ENCODE assay signal across 13 mouse cellular contexts in the genomic region with DNA sequence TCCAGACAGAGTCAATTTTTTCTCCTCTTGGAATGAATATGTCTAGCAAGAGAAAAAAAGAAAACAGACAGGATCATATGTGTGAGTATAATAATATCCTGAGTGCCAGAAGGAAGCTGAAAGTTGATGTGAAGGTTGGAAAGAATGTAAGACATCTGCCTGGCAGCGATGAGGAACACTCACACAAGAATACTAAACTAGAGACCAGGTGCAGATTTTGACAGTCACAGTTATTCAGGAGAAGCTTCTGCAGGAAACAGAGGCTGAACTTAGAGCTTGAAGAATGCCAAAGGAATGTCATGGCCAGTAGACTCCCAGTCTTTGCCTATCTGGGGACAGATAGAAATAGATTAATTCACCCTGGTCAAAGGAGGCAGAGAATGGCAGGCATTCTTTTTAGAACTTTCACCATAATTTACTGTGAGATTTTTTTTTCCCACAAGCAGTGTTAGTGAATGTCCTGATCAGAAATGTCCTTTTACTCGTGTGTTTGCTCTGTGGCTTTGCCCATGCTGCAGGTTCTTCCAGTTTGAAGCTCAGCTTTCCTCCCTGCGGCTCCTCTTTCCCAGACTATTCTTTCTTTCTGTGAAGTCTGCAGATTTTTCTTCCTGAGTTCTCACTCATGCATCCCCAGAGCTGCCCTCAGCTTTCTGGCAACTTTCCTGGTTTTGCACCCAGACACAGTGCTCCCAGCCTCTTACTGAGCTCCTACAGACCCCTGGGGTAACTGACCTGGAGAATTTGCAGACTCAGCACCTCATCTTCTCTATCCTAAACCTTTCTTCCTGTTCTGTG.
DNase-seq lines count a peak whose midpoint lies in the region; ATAC-seq and TF ChIP-seq lines count a peak whose summit lies in the region.
"Had no signal": no experiment of that assay in that cellular context is flagged by ENCODE, and none has a peak within 500 bp of the region (broad histone marks: within the 10 kb centered on the region; RNA-seq: fewer than 3 reads in every experiment).

No protein-coding gene starts in this region.

- no peak overlapping the region for H3K4me3 ChIP-seq in kidney, embryonic 14.5 days (ENCODE audit: low read length)
- no peak overlapping the region for H3K4me3 ChIP-seq in embryonic fibroblast, embryonic 13.5 days (ENCODE audit: insufficient read depth, low read length)
- no peak overlapping the region for H3K4me3 ChIP-seq in liver, embryonic 12.5 days
- H3K4me3 ChIP-seq: heart, adult 2 months; hindbrain, embryonic 15.5 days; neural tube, embryonic 12.5 days had no signal

- no peaks in the 10 kb centered on the region for H3K4me1 ChIP-seq in kidney, embryonic 14.5 days (ENCODE audit: control insufficient read depth, insufficient read depth, low read length)
- H3K4me1 ChIP-seq in embryonic fibroblast, embryonic 13.5 days (ENCODE audit: control insufficient read depth, insufficient read depth, low read length), result peaks cover 2% of the 10 kb centered on the region; the same call in 1 of the 2 replicates
- H3K4me1 ChIP-seq in liver, embryonic 12.5 days, result no peaks in the 10 kb centered on the region
- H3K4me1 ChIP-seq: hindbrain, embryonic 15.5 days; neural tube, embryonic 12.5 days had no signal

- no peak for TF ChIP-seq CTCF in embryonic fibroblast, embryonic 13.5 days (IDR thresholded peaks at IDR 0.05; ENCODE audit: borderline replicate concordance, insufficient read depth, low read length)

- intact Hi-C loops in left cerebral cortex, postnatal 25 days (cut with DNase I), result no loop called here

- no peak overlapping the region for H3K27ac ChIP-seq in kidney, embryonic 14.5 days (ENCODE audit: low read depth, low read length)
- peak overlapping the region; percentile 86 for H3K27ac ChIP-seq in embryonic fibroblast, embryonic 13.5 days (ENCODE audit: insufficient read depth, low read length)
- H3K27ac ChIP-seq in liver, embryonic 12.5 days, result no peak overlapping the region
- H3K27ac ChIP-seq: heart, adult 2 months; hindbrain, embryonic 15.5 days; neural tube, embryonic 12.5 days had no signal

- no peak overlapping the region for H3K9ac ChIP-seq in kidney, embryonic 14.5 days (ENCODE audit: low read depth, low read length)
- no peak overlapping the region for H3K9ac ChIP-seq in liver, embryonic 12.5 days
- H3K9ac ChIP-seq: hindbrain, embryonic 15.5 days; neural tube, embryonic 12.5 days had no signal

- TF ChIP-seq POLR2A in embryonic fibroblast, embryonic 13.5 days (IDR thresholded peaks at IDR 0.05; ENCODE audit: low read depth, low read length), result no peak

- H3K9me3 ChIP-seq in kidney, embryonic 14.5 days (ENCODE audit: control insufficient read depth, low read length), result no peaks in the 10 kb centered on the region
- no peaks in the 10 kb centered on the region for H3K9me3 ChIP-seq in liver, embryonic 12.5 days (replicated peaks)
- H3K9me3 ChIP-seq: hindbrain, embryonic 15.5 days; neural tube, embryonic 12.5 days had no signal

- no peak overlapping the region for H3K4me2 ChIP-seq in kidney, embryonic 14.5 days (replicated peaks; ENCODE audit: low read depth, low read length)
- no peak overlapping the region for H3K4me2 ChIP-seq in liver, embryonic 12.5 days
- H3K4me2 ChIP-seq: hindbrain, embryonic 15.5 days; neural tube, embryonic 12.5 days had no signal

- WGBS in kidney, embryonic 14.5 days, result 58% methylated on average over 3 of the region's 3 CpGs
- WGBS in liver, embryonic 12.5 days (ENCODE audit: insufficient replicate concordance), result 41% methylated on average over 3 of the region's 3 CpGs

- H3K36me3 ChIP-seq in kidney, embryonic 14.5 days (ENCODE audit: control insufficient read depth, insufficient read depth, low read length), result no peaks in the 10 kb centered on the region
- no peaks in the 10 kb centered on the region for H3K36me3 ChIP-seq in liver, embryonic 12.5 days
- H3K36me3 ChIP-seq: hindbrain, embryonic 15.5 days; neural tube, embryonic 12.5 days had no signal

- ATAC-seq in kidney, embryonic 14.5 days (ENCODE audit: low FRiP score, low TSS enrichment), result no peak
- ATAC-seq in liver, embryonic 12.5 days, result no peak

- no peaks in the 10 kb centered on the region for H3K27me3 ChIP-seq in kidney, embryonic 14.5 days (ENCODE audit: control insufficient read depth, insufficient read depth, low read length)
- no peaks in the 10 kb centered on the region for H3K27me3 ChIP-seq in liver, embryonic 12.5 days (replicated peaks)
- H3K27me3 ChIP-seq: hindbrain, embryonic 15.5 days; neural tube, embryonic 12.5 days had no signal

- DNase-seq in kidney, adult 11 months, result peak; percentile 73
- DNase-seq in brain, adult 2 months (ENCODE audit: low read depth, low spot score), result peak; percentile 73
- peak; percentile 27 to 76 for DNase-seq in left cerebral cortex, postnatal 25 days (ENCODE audit: low spot score in 2 of 2)
- DNase-seq in retina, embryonic 14.5 days (ENCODE audit: low spot score), result no peak
- no peak for DNase-seq in cerebellum, postnatal 4 days (ENCODE audit: low spot score in 2 of 2)
- DNase-seq: heart, adult 2 months; spleen, adult 18-20 months; thymus, adult 2 months had no signal

Comparison
In these comparisons a context has a peak if more than half of its experiments do, and no peak if none do; other contexts are left out.
1. DNase-seq: peak in kidney, adult 11 months (single experiment), brain, adult 2 months (single experiment) and left cerebral cortex, postnatal 25 days (2 of 2); none in retina, embryonic 14.5 days (single experiment) and cerebellum, postnatal 4 days (0 of 2).